Mouse (Mus musculus): ENCODE results near the gene Arhgef3. TPM values are rescaled to one million over a fixed set of nuclear protein-coding genes. Genes with fewer than 3 reads are reported as not detected.
"Not testable (repeated sequence)": the region's sequence is repeated elsewhere in the genome, so short reads cannot be mapped to it uniquely, and the experiment has no call there.

The Arhgef3 gene
- polyA plus RNA-seq, 1 experiment from 2014 or later, result 4.2 TPM

DNA sequence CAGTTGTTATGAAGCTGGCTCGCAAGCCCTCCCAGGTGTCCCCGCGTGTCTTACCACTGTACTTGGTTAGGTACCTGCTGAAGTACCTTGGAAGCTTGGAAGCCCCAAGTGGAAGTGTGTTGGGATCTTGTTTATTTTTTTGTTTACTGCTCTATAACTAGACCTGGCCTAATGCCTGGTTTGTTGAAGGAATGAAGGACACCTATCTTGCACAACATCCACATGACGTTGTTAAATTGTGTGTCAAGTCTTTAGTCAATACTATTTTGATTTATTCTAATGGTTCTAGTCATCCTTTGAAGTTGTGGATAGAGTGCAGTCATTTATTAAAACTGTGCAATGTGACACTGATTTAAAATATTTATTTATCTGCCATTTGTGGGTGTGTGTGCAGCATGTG, 94.8 kb downstream of the Arhgef3 start:
- Histone ChIP-seq H3K9ac (no peak overlapping the region), H3K36me3 (no peaks in the 10 kb centered on the region), H3K27me3 (replicated peaks) (no peaks in the 10 kb centered on the region), H3K4me2 (replicated peaks) (no peak overlapping the region), H3K4me3 (no peak overlapping the region), H3K27ac (no peak overlapping the region), H3K4me1 (no peaks in the 10 kb centered on the region), H3K9me3 (no peaks in the 10 kb centered on the region)
- ATAC-seq (ENCODE audit: low FRiP score, low read depth), result no peak
- 94% methylated on average over 4 of the region's 4 CpGs for WGBS

GRCm38 (mm10) chr14:27210801-27211200, 96.1 kb downstream of the Arhgef3 start:
- WGBS, result 90% methylated on average over 9 of the region's 9 CpGs
- H3K4me2 ChIP-seq (replicated peaks); H3K4me3 ChIP-seq; H3K9me3 ChIP-seq; H3K27me3 ChIP-seq (replicated peaks); H3K36me3 ChIP-seq; H3K27ac ChIP-seq; ATAC-seq (ENCODE audit: low FRiP score, low read depth); H3K9ac ChIP-seq; H3K4me1 ChIP-seq: not testable (repeated sequence)

DNA sequence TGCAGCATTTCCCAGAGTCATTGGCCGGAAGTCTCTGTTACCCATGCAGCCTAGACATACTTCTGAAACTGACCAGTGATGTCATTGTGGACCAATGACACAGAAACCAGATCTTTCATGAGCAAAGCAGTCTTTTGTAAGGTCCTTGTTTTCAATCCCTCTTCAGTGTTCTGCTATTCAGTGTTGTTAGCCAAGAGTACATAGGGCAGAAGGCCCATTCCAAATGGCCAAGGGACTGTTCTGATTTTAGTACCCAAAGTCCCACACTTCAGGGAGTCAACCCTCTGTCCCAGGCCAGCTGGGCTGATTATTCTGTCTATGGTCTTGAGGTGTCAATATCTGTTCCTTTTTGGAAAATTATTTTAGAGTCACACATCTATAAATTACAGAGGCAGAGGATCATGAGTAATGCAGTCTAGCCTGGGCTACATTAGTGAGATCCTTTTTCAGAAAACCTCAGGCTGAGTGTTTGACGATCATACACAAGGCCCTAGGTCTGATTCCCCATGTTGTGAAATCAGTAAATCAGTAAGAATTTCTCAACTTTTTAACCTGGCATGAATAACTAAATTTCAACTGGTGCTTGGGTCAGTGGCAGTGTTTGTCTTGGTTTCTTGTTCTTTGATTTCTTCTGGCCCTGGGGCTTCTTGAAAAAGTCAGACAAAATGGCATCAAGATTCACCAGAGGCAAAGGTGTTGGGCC, 97.2 kb downstream of the Arhgef3 start:
- Histone ChIP-seq H3K36me3 (no peaks in the 10 kb centered on the region), H3K4me2 (replicated peaks) (no peak overlapping the region), H3K27me3 (replicated peaks) (no peaks in the 10 kb centered on the region), H3K27ac (no peak overlapping the region), H3K9ac (no peak overlapping the region), H3K4me1 (no peaks in the 10 kb centered on the region), H3K9me3 (no peaks in the 10 kb centered on the region), H3K4me3 (no peak overlapping the region)
- no peak for ATAC-seq (ENCODE audit: low FRiP score, low read depth)
- 95% methylated on average over 2 of the region's 2 CpGs for WGBS

DNA sequence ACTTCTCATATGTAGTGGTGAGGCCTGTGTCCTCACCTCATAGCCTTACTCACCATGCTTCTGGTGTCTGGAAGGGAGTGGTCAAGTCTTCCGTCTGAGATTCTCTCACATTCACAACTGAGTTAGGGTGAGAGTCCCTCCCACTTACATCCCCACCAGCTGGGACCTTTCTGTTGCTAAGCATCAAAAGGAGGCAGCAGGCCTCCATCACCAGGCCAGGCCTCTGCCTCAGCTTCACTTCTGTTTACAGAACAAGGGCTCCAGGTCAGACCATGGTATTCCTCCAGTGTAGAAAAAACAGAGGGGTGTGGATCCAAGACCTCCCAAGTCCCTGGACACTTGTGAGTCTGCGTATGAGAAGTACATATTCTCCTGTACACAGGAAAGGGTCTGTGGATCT, 99.5 kb downstream of the Arhgef3 start:
- 83% methylated on average over 2 of the region's 2 CpGs for WGBS
- ATAC-seq (ENCODE audit: low FRiP score, low read depth), result no peak
- H3K9ac ChIP-seq, result no peak overlapping the region

DNA sequence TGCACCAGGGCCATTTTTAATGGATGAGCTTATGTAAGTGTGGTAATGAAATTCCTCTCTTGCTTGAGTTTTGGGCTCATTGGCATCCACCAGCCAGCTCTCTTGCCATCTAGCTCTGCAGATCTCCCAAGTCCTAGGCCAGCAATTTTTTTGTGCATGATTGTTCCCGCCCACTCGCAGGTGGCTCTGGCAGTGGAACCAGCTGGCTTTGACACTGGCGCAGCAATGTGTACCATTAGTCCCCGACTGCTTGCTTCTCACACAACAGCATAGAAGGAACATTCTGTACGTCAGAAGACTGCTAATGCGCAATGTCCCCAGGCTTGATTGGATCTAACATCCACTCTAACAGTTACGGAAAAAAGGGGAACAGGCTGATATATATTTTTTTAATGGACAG, 105.0 kb downstream of the Arhgef3 start:
- 90% methylated on average over 7 of the region's 7 CpGs for WGBS
- H3K36me3 ChIP-seq, result no peaks in the 10 kb centered on the region
- no peak overlapping the region for H3K27ac ChIP-seq
- H3K4me3 ChIP-seq, result no peak overlapping the region
- no peaks in the 10 kb centered on the region for H3K9me3 ChIP-seq
- H3K27me3 ChIP-seq (replicated peaks), result no peaks in the 10 kb centered on the region
- ATAC-seq (ENCODE audit: low FRiP score, low read depth), result no peak
- no peaks in the 10 kb centered on the region for H3K4me1 ChIP-seq
- H3K9ac ChIP-seq, result no peak overlapping the region
- H3K4me2 ChIP-seq (replicated peaks), result no peak overlapping the region

More for the DNA sequence above, 99.5 kb downstream of the Arhgef3 start:
- Histone ChIP-seq H3K9me3 (no peaks in the 10 kb centered on the region), H3K27me3 (replicated peaks) (no peaks in the 10 kb centered on the region), H3K27ac (no peak overlapping the region), H3K4me3 (no peak overlapping the region), H3K36me3 (no peaks in the 10 kb centered on the region), H3K4me2 (replicated peaks) (no peak overlapping the region), H3K4me1 (no peaks in the 10 kb centered on the region)

GRCm38 (mm10) chr14:27220297-27220696, 105.6 kb downstream of the Arhgef3 start:
- H3K36me3 ChIP-seq, result no peaks in the 10 kb centered on the region
- no peak for ATAC-seq (ENCODE audit: low FRiP score, low read depth)
- H3K4me2 ChIP-seq (replicated peaks), result no peak overlapping the region
- no peak overlapping the region for H3K4me3 ChIP-seq
- 90% methylated on average over 12 of the region's 12 CpGs for WGBS
- no peak overlapping the region for H3K9ac ChIP-seq
- no peaks in the 10 kb centered on the region for H3K9me3 ChIP-seq
- no peaks in the 10 kb centered on the region for H3K27me3 ChIP-seq (replicated peaks)
- no peaks in the 10 kb centered on the region for H3K4me1 ChIP-seq
- no peak overlapping the region for H3K27ac ChIP-seq

- no peak for ATAC-seq (ENCODE audit: low FRiP score, low read depth)
- Histone ChIP-seq H3K9me3 (no peaks in the 10 kb centered on the region), H3K27ac (no peak overlapping the region), H3K36me3 (no peaks in the 10 kb centered on the region), H3K4me3 (no peak overlapping the region), H3K4me1 (no peaks in the 10 kb centered on the region), H3K27me3 (replicated peaks) (no peaks in the 10 kb centered on the region), H3K9ac (no peak overlapping the region), H3K4me2 (replicated peaks) (no peak overlapping the region)
- 89% methylated on average over 7 of the region's 7 CpGs for WGBS
Observed at GRCm38 (mm10) chr14:27224636-27225035, 109.9 kb downstream of the Arhgef3 start.

DNA sequence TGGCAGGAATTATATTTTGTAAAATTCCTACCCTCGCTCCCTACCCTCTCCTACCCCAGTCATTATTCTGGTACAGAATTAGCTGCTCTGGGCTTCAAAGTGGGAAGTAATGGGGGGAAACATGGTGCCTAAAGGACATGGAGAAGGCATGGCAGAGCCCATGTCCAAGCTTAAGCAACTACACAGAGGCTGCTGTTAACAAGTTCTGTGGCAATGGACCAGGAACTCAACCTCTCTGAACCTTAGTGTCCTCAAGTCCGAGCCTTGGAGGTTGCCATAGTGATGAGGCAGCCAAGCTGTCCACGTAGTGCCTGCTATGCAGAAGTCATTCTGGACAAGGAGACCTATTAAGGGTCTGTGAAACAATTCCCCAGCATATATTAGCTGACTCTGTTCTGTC, 111.6 kb downstream of the Arhgef3 start:
- no peak overlapping the region for H3K9ac ChIP-seq
- H3K36me3 ChIP-seq, result no peaks in the 10 kb centered on the region
- H3K27me3 ChIP-seq (replicated peaks), result no peaks in the 10 kb centered on the region
- no peak for ATAC-seq (ENCODE audit: low FRiP score, low read depth)
- H3K27ac ChIP-seq, result no peak overlapping the region
- no peaks in the 10 kb centered on the region for H3K9me3 ChIP-seq
- no peak overlapping the region for H3K4me3 ChIP-seq
- peaks cover 10% of the 10 kb centered on the region for H3K4me1 ChIP-seq
- 63% methylated on average over 3 of the region's 3 CpGs for WGBS
- H3K4me2 ChIP-seq (replicated peaks), result no peak overlapping the region

DNA sequence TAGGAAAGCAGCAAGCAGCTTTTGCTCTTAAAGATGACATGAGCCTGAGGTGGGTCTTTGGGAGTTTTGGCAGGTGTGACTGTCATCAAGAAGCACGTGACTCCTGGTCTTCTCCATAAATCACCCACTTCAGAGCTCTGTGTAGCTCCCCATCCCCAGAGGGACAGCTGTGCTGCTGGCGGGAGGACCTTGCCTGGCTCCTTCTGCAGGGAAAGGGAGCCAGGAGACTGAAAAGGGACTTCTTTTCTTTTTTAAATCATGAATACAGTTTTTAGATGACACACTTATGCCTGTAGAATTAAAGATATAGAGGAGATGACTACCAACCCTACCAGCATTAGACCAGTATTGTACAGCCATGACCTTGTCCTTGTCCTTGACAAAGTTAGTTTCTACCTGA, 113.6 kb downstream of the Arhgef3 start:
- no peaks in the 10 kb centered on the region for H3K27me3 ChIP-seq (replicated peaks)
- no peak for ATAC-seq (ENCODE audit: low FRiP score, low read depth)
- H3K9me3 ChIP-seq, result no peaks in the 10 kb centered on the region
- no peak overlapping the region for H3K27ac ChIP-seq
- no peak overlapping the region for H3K4me2 ChIP-seq (replicated peaks)
- no peak overlapping the region for H3K4me3 ChIP-seq
- peaks cover 10% of the 10 kb centered on the region for H3K4me1 ChIP-seq
- no peak overlapping the region for H3K9ac ChIP-seq
- H3K36me3 ChIP-seq, result no peaks in the 10 kb centered on the region
- 52% methylated on average over 2 of the region's 2 CpGs for WGBS

GRCm38 (mm10) chr14:27228941-27229371, 114.3 kb downstream of the Arhgef3 start:
- ATAC-seq (ENCODE audit: low FRiP score, low read depth), result no peak
- Histone ChIP-seq H3K9me3 (no peaks in the 10 kb centered on the region), H3K27ac (no peak overlapping the region), H3K4me1 (peaks cover 10% of the 10 kb centered on the region), H3K9ac (no peak overlapping the region), H3K4me3 (no peak overlapping the region), H3K27me3 (replicated peaks) (no peaks in the 10 kb centered on the region), H3K4me2 (replicated peaks) (no peak overlapping the region), H3K36me3 (no peaks in the 10 kb centered on the region)
- 81% methylated on average over 5 of the region's 5 CpGs for WGBS

GRCm38 (mm10) chr14:27229441-27230147, 114.9 kb downstream of the Arhgef3 start:
- Histone ChIP-seq H3K9me3 (no peaks in the 10 kb centered on the region), H3K4me1 (peaks cover 10% of the 10 kb centered on the region), H3K27ac (no peak overlapping the region), H3K4me3 (no peak overlapping the region), H3K4me2 (replicated peaks) (no peak overlapping the region), H3K27me3 (replicated peaks) (no peaks in the 10 kb centered on the region), H3K36me3 (no peaks in the 10 kb centered on the region), H3K9ac (no peak overlapping the region)
- ATAC-seq (ENCODE audit: low FRiP score, low read depth), result no peak
- 44% methylated on average over 16 of the region's 16 CpGs for WGBS

DNA sequence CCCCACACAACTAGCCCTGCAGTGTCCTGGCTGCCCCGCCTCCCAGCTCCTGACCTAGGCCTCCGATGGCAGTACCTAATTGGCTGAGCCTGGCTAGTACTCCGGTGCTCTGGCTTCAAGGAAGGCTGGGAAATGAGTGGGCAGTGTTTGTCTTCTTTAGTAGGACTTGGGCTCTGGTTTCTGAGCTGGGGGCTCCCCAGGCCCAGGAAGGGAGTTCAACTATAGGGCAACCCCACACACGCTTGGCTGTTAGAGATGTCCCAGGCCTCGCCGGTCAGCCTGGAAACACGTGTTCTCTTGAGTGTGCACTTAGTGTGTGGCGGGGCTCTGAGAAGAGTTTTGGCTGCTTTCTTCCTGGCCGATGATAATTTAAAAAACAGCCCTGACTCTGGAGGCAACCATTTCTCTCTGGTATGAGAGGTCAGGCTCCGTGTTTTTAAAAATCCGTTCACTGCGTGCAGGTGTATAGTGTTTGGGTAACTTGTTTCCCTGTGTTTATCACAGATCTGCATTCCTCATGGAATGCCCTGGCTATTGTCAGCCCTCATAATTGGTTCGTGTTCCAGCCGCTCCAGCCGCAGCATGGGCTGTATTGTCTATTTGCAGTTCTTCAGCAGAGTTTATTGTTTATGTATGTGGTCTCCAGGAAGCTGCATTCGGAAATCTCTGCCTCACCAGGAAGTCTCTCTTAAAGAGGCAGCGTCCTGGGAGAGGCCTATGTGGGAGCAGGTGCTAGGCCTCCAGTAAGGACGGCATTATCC, 115.7 kb downstream of the Arhgef3 start:
- no peaks in the 10 kb centered on the region for H3K9me3 ChIP-seq
- H3K4me2 ChIP-seq (replicated peaks), result no peak overlapping the region
- WGBS, result 25% methylated on average over 18 of the region's 18 CpGs
- H3K4me1 ChIP-seq, result peaks cover 10% of the 10 kb centered on the region
- no peaks in the 10 kb centered on the region for H3K27me3 ChIP-seq (replicated peaks)
- no peak overlapping the region for H3K9ac ChIP-seq
- no peak overlapping the region for H3K4me3 ChIP-seq
- no peaks in the 10 kb centered on the region for H3K36me3 ChIP-seq
- H3K27ac ChIP-seq, result no peak overlapping the region
- no peak for ATAC-seq (ENCODE audit: low FRiP score, low read depth)

Measured in neural tube, embryonic 12.5 days (tissue).